Mouse (Mus musculus) NIH3T3 (cell line): ENCODE results near the gene Lpin1.
A peak's percentile ranks its signal among the peaks of the same experiment; 100 is the strongest.

Source experiments
- DNase-seq: peaks from one replicate; pipeline ENCODE4 v3.0.0-alpha.2; 2012; ENCODE audit warnings: low read depth

Gene Lpin1

DNA sequence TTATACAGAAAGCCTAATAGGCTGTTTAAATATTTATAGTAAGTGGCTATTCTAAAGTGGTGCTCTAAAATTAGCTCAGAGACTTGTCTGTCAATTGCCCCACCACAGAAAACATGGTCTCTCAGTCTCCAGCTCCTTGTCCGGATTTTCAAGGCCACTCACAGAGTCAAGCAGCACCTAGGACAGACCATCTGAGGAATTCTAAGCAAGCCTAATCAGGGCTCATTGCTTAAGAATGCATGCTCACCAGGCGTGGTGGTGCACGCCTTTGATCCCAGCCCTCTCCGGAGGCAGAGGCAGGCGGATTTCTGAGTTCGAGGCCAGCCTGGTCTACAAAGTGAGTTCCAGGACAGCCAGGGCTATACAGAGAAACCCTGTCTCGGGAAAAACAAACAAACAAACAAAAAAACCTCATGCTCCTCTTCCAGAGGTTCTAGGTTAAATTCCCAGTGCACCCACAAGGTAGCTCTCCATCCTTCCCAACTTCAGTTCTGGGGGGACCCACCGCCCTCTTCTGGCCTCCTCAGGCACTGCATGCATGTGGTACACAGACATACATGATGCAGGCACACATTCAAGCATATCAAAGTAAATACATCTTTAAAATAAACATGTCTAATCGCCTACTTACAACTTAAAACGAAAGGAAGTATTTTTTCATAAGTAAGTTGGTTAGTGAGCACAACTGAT, 40.2 kb downstream of the Lpin1 start:
- no peak for DNase-seq

DNA sequence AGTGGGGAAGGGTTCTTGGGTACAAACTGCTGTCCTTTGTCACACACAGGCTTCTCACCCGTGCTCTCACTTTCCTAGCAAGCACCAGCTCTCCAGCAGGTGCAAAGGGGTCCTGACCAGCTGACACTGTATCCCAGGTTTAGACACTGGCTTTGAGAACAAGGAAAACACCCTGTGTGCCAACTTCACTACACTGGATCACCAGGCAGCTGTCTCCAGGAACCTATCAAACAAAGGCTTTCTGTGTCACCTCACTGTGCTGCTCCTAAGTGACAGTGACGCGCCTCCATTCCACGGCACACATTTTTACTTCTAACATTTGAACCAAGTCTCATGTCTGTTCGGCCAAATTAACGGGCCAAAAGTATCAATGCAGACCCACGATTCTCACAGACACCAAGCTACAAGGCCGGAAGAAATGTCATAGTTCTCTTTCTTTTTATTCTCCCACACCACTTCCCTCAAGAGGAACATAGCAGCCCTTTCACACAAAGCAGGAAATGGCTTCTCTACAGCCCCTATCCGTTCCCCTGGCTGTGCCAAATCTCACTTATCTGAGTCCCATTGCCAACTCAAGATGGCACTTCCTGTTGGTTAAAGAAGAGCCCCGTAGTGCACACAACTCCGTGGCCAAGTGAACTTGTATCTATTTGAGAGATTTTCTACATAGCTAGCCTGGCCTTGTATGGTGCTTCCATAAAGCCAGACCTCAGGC, 41.7 kb downstream of the Lpin1 start:
- DNase-seq = no peak

DNA sequence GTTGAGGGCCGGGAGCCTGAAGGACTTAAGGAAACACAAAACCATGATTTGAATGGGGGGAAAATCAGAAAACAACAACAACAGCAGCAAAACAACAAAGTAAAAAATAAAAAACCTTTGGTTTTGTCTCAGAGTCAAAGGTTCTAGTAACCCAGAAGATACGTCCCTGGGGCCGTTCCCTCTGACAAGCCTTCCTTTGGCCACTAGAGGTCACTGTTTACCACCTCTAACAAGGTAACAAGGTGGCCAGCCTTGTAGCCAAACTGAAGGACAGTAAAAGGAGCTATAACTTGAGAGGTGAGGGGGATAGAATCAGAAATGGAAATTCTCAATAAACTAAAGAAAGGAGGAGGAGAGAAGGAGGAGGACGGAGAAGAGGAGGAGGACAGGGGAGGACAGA, 42.3 kb downstream of the Lpin1 start:
- peak; percentile 88 for DNase-seq

DNA sequence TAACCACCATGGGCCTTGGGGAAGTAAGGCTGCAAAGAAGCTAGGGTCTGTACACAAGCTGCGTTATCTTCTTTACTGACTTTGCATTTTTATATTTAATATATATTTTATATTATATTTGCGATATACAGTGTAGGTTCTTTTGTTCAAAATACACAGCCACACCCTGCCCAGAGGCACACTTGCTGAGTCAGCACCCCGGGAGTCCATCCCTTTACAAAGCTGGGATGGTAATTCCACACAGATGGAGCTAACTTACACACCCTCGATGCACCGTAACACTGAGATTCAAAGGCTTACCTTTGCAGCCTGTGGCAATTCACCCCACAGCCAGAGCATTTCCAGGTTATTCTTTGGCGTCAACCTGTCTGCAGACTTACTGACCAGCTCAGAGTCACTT, 42.7 kb downstream of the Lpin1 start:
- peak; percentile 41 for DNase-seq

DNA sequence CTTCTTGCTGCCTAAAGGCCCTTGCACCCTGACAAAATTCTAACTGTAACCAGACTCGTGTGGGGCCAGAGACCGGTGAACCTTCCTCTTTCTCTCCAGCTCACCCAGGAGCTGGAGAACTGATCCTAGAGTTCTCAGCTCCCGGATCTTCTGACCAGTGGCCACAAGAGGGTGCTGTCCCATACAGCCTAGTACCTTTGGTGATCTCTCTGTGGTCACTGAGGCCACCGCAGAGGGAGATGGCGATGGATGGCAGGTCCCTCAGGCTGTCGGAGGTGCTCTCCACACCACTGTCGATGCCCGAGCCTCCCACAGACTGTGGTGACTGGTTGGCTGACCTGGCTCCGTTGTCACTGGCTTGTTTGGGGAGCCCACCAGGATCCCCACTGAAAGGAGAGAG, 47.3 kb downstream of the Lpin1 start:
- DNase-seq = peak; percentile 23

DNA sequence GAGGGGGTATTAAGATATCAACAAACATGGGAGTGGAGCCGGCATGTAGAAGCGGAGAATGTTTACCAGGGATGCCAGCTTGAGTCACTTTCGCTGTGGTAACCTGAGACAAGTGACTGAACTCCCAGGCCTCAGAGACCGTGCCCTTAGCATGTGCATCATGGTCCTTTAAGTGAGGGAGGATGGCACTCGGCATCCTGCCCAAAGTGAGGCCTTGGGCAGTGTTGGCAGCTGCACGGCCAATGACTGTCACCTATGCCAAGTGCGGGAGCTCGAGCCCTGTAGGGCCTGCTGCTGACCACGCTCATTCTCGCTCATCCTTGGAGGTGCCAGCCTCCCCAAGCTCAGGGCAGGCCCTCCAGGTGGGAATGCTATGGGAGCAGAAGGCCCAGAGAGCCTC, 48.1 kb downstream of the Lpin1 start:
- no peak for DNase-seq

DNA sequence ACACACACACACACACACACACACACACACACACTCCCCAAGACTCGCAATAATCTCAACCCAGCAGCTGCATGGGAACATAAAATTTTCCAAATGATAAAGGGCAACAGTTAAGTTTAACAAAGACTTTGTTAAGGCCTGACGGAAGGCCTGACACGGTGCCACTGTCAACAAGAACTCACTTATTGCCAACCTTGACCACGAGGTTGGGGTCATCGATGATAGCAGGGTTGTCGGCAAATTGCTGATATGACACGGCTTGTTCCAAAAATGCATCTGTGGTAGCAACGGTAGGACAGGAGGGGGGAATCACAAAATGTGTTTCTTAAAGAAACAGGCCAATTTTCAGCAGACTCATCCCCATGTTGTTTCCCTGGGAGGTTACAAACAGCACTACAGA, 48.6 kb downstream of the Lpin1 start:
- no peak for DNase-seq

DNA sequence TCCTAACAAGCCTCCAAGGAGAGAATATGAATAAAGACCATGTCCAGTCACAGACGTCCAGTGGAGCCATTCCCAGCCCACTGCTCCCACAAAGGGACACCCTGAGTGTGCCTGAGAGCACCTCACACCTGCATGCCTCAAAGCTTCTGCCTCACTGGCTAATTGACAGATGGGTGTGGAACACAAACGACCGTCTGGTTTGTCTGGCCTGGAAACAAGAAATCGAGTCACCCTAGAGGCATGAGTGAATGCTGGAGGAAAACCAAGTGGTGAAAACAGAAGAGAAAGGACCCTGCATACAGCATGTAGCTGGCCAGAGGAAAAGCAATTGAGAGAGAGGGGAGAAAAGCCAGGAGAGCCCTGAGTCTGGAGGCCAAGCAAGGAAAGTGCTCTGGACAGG, 53.5 kb downstream of the Lpin1 start:
- DNase-seq = no peak

DNA sequence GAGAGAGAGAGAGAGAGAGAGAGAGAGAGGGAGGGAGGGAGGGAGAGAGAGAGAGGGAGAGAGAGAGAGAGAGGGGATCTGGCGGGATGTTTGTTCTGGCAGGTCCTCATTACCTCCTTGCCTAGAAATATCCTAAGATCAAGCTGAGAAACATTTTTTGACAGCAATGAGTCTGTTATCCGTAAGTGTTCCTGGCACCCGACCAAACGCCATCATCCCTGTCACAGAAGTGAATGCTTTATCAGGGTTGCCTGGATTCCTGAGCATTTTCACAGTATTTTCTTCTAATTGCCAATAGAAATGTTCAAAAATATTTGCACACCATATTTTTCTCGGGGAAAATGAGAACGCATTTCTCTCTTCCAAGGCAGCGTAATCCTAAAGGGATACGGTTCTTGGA, 56.6 kb downstream of the Lpin1 start:
- DNase-seq = no peak

DNA sequence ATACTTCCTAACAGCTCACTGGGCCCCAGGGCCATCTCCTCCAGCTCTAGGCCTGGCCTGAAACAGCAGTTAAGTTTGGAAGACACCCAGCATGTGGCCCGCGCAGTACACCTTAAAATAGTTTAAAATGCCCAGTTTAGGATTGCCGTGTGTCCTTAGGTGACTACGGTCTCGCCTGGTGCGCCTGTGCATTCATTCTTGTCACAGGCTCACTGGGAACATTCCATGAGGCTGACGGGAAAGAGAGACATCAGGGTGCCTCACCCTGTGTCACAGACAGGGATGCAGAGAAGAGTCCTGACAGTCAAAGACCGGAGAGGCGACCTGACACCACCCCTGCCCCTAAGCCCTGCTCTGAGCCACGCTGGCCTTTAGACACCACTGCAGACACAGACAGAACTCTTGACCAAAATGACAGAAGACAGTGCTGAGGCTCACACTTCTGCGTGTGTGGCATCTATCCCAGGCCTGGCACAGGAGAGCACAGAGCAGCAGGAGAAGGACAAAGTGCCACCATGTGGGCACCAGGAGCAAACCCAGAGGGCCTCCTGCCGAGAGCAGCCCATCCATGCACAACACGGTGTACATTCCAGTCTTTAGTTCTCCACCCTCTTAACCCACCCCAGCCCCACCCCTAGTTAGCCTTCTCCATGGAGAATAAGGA, 58.5 kb downstream of the Lpin1 start:
- DNase-seq = no peak

DNA sequence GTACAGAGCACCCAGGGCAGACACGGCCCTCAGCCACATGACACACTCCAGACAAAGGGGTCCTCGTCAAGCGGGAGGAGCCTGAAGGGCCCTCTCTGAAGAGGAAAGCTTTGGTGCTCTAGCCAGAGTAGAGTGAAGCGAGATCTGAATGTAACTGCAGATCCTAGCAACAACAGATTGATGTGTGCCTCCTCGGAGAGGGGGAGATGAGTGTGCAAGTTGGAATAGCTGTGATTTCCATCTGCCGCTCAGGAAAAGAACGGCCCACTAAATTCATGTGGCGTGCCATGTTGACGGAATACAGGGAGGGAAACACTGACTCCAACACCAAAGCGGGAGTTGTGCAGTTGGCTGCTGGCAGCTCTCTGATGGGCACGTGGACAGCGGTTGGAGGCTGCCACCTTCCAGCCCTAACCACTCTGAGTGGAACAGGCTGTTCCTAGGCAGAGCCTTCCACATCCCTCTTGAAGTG, 59.7 kb downstream of the Lpin1 start:
- no peak for DNase-seq

DNA sequence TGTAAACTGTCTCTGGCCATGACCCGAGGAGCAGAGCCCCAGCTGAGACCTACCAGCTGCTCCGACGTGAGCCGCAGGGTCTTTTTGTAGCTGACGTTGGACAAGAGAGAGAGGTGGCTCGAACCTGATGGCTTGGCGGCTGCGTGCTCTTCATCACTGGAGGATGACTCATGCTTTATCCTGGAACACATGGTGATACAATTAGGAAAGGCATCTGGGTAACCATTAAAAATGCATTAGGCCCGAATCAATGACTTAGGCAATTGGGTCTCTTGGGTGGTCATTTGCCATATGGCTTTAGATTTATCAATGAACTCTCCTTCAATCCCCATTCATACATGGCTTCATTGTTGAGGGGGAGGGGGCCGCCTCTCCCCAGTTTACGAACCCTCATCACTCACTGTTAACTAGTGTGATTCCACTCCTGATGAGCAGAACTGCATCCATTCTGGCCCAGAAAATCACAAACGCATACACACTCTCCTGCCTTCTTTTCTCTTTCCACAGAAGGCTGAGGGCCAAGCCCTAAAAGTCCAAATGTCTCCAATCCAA, 61.9 kb downstream of the Lpin1 start:
- no peak for DNase-seq

DNA sequence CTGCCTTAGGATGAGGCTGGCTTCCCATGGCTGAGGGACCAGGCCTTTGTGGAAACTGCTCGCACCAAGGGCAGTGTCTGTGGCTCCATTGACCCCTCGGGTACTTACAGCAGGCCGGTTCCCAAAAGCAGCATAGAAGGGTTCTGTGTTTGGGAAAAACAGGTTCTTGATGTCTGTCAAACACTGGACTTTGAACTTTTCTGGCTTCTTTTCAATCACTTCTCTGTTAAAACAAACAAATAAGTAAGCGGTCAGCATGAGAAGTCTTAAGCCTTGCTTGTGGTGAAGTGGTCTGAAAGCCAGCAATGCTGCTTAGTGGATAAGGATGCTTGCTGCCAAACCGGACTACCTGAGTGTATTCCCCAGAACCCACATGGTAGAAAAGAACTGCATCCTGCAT, 69.2 kb downstream of the Lpin1 start:
- no peak for DNase-seq

DNA sequence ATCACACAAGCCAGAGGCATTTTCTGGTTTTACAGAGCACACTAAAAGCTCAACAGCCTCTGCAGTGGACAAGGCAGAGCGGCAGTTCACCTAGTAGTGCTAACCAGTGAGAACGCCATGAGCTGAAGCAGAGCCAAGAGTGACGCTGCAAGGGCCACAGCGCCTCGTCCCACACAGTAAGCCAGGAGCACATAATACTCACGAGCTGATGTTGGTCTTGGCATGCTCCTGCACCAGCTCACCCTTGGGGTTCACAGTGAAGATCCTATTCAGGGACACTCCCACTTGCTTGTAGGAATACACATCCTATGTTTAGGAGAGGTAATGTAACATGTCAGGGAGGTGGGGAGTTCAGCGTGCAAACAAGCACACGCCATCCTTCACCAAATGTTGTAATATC, 70.1 kb downstream of the Lpin1 start:
- no peak for DNase-seq

DNA sequence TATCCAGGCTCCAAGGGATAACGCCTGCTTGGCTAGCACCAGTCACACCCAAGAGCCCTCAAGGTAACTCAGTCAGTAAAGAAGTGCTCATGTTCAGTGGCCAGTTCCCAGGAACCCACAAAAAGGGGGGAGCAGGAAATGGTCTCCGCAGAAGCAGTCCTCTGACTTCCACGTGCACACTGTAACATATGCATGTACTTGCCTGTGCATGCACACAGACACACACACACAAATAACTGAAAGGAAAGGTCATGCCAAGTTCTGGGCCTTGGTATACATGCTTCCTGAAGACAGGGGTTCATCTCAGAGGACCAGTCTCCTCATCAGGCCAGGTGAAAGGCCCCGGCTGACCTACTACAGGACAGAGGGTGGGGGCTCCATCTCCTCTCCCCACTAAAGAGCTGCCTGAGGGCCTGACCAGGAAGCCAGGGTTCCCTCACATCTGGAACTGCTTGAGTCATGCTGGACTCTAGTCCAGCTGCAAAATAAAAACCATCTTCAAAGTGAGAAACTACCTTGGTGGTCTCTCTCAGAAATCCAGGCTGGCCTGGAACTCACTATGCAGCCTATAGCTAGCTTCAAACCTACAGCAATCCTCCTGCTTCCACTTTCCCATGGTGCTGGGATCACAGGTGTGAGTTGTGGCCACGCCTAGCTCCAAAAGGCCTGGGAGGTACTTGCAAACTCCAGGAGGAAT, 70.7 kb downstream of the Lpin1 start:
- DNase-seq = no peak

DNA sequence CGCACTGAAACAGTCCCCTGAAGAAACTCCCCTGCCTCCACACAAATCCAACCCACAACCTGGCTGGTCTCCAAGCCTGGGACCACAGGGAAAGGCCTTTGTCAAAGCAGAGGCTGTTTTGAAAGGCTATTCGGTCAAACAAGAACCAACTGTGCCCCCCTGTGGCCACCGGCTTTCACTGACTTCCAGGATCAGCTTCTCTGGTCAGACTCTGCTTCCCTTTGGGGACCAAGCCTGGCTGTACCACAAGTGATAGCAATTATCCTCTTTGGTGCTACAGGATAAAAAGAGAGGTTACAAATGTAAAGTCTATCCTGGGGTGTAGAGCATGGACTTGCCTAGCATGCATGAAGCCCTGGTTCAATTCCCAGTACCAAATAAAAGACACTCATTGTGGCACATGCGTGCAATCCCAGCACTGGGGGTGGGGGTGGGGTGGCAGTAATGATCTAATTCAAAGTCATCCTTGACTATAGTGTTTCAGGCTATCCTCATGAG, 77.4 kb downstream of the Lpin1 start:
- DNase-seq = peak; percentile 97

DNA sequence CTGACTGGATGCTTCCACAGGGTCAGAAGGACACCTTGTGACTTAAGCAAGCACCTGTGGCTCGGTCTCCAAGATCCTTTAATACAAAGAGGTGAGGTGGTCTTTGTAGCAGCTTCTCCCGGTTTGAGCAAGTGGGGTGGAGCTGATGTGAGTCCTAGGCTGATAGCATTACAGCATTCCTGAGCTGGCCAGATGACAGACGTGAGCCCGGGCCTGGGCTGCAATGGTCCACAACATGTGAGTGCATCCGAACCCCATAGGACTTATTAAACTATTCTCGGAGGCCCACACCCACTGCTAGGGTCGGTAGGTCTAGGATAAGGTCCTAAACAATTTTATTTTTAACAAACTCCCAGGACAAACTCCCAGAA, 77.9 kb downstream of the Lpin1 start:
- peak; percentile 73 for DNase-seq

DNA sequence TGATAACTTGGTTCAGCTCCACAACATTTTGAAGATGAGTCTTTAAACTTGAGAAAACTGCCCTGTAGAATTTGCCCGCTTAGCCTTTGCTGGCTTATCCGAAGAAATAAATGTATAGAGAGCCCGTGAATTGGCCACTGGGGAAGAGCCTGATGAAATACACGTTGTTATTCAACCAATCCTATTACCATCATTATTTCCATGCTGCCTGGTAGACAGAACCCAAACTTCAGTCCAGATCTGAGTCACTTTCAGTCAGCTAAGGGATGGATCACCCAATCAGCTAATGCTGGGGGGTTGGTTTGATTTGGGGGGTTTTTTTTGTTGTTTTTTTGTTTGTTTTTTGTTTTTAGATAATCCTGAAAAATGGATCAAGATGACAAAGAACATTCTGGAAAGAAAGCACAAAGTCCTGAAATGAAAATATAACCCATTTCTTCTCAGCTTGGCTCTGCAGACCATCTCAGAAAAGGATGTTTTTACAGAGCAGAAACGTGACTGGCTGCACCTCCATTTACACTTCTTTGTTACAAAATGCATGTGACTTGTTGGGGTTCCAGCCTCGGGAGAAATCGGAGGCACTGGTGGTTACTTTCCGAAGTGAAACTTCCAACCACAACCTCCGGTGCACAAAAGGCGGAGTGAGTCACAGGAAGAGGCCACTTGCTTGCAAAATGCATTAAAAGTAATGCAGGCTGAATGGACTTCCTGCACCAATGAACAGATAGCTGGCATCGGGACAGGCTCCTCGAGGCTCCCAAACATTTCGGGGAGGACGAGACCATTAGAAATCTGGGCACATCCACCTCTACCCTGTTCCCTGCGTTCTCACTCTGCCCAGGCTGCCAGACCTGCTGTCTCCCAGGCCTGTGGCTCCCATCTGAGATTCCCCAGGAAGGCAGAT, 78.6 kb downstream of the Lpin1 start:
- peak; percentile 90 for DNase-seq

DNA sequence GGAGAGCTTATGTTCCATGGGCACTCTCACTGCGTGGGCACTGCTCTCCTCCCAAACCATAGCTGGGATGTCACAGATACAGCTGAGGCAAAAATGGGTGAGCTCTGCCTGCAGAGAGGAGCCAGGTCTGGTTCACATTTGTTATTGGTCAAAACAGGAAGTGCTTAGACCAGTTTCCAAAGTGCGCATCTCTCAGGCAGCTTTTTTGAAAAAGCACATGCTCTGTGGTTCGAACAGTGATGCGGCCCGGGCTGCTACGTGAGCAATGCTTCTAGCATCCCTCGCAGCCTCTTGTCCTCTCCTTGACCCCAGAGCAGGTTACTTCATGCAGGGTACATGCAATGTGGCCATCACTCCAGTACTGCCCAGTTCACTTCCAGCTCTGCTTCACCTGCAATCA, 82.1 kb downstream of the Lpin1 start:
- DNase-seq = no peak

DNA sequence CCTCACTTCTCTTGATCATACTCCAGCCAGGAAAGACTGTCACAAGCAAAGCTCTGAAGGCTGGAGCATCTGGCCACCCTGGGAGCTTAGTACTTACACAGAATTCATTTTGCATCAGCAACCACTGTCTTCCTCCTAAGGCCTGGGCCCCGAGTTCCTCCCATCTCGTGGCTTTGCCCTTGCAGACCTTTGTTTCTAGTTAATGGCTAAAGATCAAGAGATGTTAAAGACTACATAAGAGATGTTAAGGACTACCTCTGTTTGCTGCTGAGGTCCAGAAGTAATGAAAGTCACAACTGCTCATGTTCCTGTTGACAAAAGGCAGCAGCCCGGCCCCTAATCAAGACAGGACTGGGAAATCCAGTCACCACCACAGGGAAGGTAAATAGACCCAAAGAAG, 82.8 kb downstream of the Lpin1 start:
- no peak for DNase-seq

DNA sequence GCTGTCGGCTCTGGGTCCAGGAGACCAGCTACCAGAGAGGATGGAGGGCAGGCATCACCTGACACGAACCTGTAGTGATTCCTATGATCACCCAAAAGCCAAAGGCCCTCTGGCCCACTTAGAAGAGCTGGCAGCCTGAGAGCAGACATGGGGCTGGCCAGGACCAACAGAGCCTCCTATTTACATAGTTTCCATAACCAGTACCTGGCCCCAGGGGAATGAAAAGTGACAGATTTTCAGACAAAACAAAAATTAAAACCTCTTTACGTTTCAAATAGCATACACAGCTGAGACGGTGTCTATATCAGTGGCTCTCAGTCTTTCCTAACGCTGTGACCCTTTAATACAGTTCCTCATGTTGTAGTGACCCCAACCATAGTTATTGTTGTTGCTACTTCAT, 83.9 kb downstream of the Lpin1 start:
- DNase-seq = no peak
